Mouse (Mus musculus): ENCODE data around the gene Vmn1r95. TPM values are rescaled to one million over a fixed set of nuclear protein-coding genes. Genes with fewer than 3 reads are reported as not detected.
"Not testable (repeated sequence)": the region's sequence is repeated elsewhere in the genome, so short reads cannot be mapped to it uniquely, and the experiment has no call there.

The Vmn1r95 gene
- total RNA-seq (2017), result not detected in 2 replicates

DNA sequence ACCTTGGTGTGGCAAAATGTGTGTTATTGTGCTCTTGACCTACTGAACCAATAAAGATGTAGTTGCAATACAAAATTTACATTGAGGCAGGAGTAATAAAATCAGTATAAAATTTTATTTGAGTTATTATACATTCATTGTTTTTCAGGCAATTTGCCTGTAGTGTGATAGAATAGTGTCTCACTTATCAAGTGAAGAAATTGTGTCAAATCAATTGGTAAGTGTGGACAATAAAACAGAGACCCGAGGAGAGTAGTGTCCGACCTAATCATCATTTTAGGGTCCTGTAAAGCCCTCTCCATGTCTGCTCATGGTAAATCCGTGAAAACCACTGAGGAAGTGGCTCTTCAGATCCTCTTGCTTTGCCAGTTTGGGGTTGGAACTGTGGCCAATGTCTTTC, at the start of gene Vmn1r95:
Gene Vmn1r95, plus strand, starts transcription at position 301 of the 400 bp plus-strand sequence.
- ATAC-seq (ENCODE audit: extremely low read depth, insufficient number of reproducible peaks, low FRiP score, poor library complexity, severe bottlenecking), result not testable (repeated sequence)

DNA sequence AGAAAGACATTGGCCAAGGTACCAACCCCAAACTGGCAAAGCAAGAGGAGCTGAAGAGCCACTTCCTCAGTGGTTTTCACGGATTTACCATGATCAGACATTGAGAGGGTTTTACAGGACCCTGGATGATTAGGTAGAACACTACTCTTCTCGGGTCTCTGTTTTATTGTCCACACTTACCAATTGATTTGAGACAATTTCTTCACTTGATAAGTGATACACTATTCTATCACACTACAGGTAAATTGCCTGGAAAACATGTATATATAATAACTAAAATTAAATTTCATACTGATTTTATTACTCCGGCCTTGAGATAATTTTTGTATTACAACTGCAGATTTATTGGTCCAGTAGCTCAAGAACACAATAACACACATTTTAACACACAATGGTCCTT, 25.2 kb upstream of the Vmn1r95 start, which contains the start of gene Vmn1r94:
Gene Vmn1r94, minus strand, starts transcription at position 101 of the 400 bp plus-strand sequence.
- not testable (repeated sequence) for ATAC-seq (ENCODE audit: extremely low read depth, insufficient number of reproducible peaks, low FRiP score, poor library complexity, severe bottlenecking)

DNA sequence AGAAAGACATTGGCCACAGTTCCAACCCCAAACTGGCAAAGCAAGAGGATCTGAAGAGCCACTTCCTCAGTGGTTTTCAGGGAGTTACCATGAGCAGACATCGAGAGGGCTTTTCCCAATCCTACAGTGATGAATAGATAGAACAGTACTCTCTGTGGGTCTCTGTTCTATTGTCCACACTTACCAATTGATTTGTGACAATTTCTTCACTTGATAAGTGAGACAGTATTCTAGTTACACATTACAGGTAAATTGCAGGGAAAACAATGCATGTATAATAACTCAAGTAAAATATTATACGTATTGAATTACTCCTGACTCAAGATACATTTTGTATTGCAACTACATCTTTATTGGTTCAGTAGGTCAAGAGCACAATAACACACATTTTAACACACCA, 12.0 kb downstream of the Vmn1r95 start, which contains the start of gene Gm6164:
Gene Gm6164, minus strand, starts transcription at position 101 of the 400 bp plus-strand sequence.
- not testable (repeated sequence) for ATAC-seq (ENCODE audit: extremely low read depth, insufficient number of reproducible peaks, low FRiP score, poor library complexity, severe bottlenecking)

DNA sequence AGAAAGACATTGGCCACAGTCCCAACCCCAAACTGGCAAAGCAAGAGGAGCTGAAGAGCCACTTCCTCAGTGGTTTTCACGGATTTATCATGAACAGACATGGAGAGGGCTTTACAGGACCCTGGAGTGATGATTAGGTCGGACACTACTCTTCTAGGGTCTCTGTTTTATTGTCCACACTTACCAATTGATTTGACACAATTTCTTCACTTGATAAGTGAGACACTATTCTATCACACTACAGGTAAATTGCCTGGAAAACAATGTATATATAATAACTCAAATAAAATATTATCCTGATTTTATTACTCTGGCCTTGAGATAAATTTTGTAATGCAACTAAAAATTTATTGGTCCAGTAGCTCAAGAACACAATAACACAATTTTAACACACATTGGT, 40.2 kb downstream of the Vmn1r95 start, which contains the start of gene Gm4498:
Gene Gm4498, minus strand, starts transcription at position 101 of the 400 bp plus-strand sequence.
- not testable (repeated sequence) for ATAC-seq (ENCODE audit: extremely low read depth, insufficient number of reproducible peaks, low FRiP score, poor library complexity, severe bottlenecking)

Other genes starting within 250 kb of the Vmn1r95 start
- 0.47 and 0.86 TPM in 2 replicates for gene Igsf23, start 243.0 kb upstream of the Vmn1r95 start, total RNA-seq (2017)
- not detected in 2 replicates for gene Ceacam20, start 228.3 kb upstream of the Vmn1r95 start, total RNA-seq (2017)
- gene Nlrp9b, start 202.2 kb upstream of the Vmn1r95 start, total RNA-seq (2017), result not detected in 2 replicates
- not detected in 2 replicates for gene Vmn1r91, start 94.0 kb upstream of the Vmn1r95 start, total RNA-seq (2017)
- gene Gm16442, start 71.1 kb upstream of the Vmn1r95 start, total RNA-seq (2017), result not detected in 2 replicates
- gene Vmn1r93, start 54.6 kb upstream of the Vmn1r95 start, total RNA-seq (2017), result not detected in 2 replicates
- gene Vmn1r94, start 25.3 kb upstream of the Vmn1r95 start, total RNA-seq (2017), result not detected in 2 replicates
- not detected in 2 replicates for gene Gm6164, start 11.9 kb downstream of the Vmn1r95 start, total RNA-seq (2017)
- not detected in 2 replicates for gene Gm4498, start 40.1 kb downstream of the Vmn1r95 start, total RNA-seq (2017)
- gene Gm5890, start 69.1 kb downstream of the Vmn1r95 start, total RNA-seq (2017), result not detected in 2 replicates
- not detected in 2 replicates for gene Gm4133, start 140.4 kb downstream of the Vmn1r95 start, total RNA-seq (2017)
- not detected in 2 replicates for gene Gm5728, start 181.7 kb downstream of the Vmn1r95 start, total RNA-seq (2017)
- not detected in 2 replicates for gene Vmn1r100, start 224.2 kb downstream of the Vmn1r95 start, total RNA-seq (2017)
- gene Vmn1r101, start 248.9 kb downstream of the Vmn1r95 start, total RNA-seq (2017), result not detected in 2 replicates